Mouse (Mus musculus) kidney, adult 8-10 months (tissue): Measurements from ENCODE around the gene Clip1.
A peak's percentile ranks its signal among the peaks of the same experiment; 100 is the strongest.
"Not testable (repeated sequence)": the region's sequence is repeated elsewhere in the genome, so short reads cannot be mapped to it uniquely, and the experiment has no call there.

Source experiments
- DNase-seq, 2 experiments: peaks; one replicate each; pipeline ENCODE4 v3.0.0; 2022

The Clip1 gene

DNA sequence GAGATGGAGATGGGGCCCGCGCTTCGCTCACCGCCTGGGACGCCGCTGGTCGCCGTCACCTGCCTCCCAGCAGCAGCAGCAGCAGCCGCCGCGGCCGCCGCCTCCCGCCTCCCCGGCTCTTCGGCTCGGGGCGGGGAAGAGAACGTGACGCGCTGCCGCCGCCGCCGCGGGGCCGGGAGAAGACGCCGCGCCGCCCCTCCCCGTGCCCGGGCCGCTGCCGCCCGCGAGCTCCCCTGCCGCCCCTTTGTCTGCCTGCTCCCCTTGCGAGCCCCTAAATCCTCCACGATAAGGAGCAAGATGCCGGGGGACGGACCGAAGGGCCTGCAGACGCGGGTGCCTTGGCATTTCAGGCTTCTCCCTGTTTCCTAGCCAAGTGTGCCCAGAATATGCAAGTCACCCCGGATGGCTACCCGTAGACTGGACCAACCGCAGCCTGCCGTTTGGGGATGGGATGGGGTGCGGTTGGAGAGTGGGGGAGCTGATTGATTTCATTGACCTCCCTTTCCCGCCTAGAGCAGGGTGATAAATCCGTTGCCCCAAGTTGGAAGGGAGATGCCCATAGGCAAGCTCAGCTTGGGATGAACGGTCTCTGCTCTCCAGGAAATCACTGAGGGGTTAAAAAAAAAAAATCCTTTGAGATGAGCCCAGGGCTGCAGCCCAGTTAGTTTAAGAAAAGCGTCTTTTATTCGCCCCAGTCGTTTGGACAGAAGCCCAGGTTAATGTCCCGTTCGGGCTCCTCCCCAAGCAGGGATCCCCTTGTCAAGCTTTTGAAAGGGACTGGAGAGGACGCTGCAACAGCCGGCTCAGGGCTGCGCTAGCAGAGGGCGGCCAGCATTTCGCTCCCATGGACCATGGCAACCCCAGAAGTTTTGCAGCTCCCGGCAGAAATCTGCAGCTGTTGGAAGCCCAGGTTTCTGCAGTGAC is at the start of gene Clip1:
Gene Clip1, minus strand, starts transcription at position 398 of the 924 bp plus-strand sequence.
- peak; percentile 37 to 58 for DNase-seq

GRCm38 (mm10) chr5:123730981-123731380 is 46.6 kb upstream of the Clip1 start:
- DNase-seq: no peak

GRCm38 (mm10) chr5:123723816-123724215 is 39.4 kb upstream of the Clip1 start:
- DNase-seq: not testable (repeated sequence)

DNA sequence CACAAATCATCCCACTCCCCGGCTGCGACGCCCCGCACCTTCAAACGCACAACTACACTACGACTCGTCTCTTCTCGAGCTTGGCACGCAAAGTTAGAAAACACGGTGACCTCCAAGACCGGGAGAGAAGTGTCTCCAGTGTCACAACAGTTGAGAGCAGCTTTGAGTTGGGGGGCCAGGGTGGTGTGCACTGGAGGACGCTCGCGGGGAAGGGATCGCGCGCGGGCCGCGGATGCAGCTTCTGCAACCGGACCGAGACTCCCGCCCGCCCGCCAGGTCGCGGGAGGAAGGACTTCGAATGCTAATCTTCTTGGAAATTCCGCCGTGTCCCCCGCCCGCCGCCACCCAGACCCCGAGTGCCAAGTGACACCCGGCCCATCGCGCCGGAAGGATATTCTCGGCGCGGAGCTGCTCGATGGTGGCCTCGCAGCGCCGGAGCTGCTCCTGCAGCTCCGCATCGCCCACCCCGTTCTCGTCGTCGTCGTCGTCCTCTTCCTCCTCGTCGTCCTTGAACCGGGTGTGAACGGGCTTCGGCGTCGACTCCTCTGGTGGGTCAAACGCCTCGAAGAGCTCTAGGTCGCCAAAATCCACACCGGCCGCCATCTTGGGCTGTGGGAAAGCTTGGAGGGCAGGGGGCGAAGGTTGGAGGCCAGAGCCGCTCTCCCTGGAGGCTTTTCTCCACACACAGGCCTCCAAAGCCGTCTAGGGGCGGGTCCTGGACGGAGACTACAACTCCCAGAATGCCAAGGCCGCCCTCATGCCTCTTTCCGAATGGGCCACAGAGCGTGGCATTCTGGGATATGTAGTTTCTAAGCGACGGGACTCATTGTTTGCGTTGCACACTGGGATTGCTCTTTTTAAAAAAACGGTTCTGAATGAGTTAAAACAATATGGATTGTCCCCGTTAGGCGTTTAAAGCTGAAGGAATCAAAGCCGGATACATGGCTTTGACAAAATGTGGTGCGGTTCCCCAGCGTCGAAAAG is 36.2 kb upstream of the Clip1 start, which contains the start of gene Zcchc8:
Gene Zcchc8, minus strand, starts transcription at position 773 of the 984 bp plus-strand sequence.
- peak; percentile 95 to 97 for DNase-seq

DNA sequence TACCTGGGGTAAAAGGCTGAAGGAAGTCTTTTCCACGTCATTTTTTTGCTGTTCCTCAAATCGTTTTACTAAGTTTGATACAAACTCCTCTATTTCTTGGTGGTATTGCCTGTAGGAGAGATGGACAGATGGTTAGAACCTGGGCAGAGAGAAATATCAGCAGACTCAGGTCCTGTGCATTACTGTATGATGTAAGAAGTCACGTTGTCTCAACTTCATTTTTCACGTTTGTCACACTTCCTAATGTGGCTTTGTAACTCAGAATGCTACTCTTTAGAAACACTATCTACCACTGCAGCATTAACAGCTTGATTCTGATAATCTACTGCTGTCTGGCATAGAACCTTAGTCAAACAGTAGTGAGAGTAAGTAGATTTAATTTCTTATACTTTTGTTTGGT is 30.2 kb upstream of the Clip1 start:
- DNase-seq: no peak

DNA sequence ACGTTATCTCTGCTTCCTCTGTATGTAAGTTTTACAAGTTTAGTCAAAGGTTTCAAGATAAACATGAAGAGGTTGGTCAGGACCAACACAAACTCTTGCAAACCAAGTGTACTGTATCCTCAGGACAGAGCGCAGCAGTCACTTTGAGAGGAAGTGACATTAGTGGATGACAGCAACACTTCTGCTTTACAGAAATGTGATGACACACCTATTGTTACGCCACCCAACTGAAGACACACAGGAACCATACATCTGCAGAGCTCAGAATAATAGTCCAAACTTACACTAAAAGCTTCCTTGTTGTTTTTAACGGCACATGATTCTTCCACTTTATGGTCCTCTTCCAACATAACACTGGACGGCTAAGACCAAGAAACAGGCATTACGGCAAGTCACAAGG is 29.4 kb upstream of the Clip1 start:
- DNase-seq: no peak

DNA sequence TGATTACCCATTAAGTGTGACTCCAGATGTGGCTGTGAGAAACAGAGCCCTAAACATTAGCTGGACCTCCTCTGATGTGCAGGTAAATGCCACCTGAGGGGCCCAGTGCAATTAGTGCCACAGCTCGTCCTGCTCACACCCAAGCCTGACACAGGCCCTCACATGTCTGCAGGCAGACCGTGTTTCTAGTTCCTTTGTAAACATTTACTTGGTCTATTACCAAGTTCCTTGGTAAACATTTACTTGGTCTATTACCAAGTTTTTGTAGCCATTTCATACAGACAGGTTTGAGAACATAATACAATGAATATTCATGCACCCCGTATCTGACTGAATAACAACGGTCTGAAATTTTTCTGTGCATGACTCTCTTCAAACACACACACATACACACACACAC is 25.2 kb upstream of the Clip1 start:
- DNase-seq: peak; percentile 28 to 34

DNA sequence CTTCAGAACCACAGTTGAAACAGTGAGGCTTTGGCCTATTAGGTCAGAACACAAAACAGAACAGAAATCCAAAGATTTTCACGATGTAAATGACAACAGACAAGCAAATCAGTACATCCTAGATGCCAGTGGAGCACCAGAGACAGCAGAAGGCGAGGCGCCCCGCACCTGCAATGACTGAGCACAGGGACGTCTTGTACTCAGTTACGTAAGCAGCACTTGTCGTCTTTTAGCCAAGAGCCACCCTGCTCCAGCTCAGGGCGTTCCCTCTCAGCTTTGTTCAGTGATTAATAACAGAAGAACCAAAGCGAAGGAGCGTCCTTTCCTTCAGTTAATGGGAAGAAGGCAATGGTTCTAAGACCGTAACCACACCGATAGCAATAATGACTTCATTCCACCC is 24.2 kb upstream of the Clip1 start:
- DNase-seq: peak in 1 of 2 experiments; percentile 55

- DNase-seq: peak in 1 of 2 experiments; percentile 60
Observed at GRCm38 (mm10) chr5:123700625-123701024, 16.2 kb upstream of the Clip1 start.

DNA sequence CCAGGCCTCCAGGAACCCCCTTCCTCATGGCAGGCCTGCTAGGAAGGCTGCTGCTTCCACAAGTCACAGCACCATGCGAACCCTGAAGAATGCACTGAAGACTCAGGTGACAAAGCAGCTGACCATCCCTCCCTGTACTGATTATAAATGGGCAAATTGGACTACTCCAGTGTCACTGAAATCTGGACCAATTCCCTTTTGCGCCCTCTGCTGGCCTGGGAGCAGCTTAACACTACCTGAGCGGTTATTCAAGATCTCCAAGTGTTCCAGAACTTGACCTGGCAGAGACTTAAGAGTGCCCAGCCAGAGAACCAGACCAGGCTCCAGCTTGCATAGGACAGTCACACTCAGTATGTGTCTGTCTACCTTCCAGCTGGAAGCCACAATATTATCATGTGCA is 14.8 kb upstream of the Clip1 start:
- DNase-seq: peak in 1 of 2 experiments; percentile 61

GRCm38 (mm10) chr5:123696961-123697360 is 12.5 kb upstream of the Clip1 start:
- DNase-seq: no peak

DNA sequence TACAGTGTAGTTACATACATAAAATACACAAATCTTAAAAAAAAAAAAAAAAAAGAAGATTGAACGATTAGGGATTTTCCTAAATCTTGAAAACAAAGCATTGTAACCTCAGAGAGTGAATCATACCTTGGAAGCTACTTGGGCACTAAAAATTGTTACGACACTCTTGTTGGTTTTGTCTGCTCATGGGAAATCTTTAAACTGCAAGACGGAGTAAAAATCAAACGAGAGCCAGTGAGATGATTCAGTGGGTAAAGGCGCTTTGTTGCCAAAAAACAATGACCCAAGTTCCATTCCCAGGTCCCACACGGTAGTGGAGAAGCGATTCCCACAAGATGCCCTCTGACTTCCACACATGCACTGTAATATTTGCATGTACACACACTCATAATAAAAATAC is 11.8 kb upstream of the Clip1 start:
- no peak for DNase-seq

DNA sequence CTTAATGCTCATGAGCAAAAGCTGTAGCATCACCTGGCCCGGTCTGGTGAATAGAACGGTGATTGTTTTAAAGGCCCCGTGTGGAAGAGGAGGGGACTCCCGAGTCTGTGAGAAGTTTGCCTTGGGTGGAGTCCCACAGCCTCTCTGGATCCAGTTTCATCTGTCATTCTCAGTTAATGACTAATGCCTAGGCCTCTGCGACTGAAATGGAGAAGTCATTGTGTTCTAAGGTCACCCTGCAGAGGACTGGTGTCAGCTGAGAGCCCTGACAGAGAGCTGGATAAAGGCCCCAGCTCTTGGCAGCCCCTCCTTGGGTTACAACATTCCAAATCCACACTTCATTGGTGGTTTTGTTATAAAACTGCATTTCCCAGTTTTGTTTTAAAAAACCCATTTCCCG is 10.1 kb upstream of the Clip1 start:
- no peak for DNase-seq

DNA sequence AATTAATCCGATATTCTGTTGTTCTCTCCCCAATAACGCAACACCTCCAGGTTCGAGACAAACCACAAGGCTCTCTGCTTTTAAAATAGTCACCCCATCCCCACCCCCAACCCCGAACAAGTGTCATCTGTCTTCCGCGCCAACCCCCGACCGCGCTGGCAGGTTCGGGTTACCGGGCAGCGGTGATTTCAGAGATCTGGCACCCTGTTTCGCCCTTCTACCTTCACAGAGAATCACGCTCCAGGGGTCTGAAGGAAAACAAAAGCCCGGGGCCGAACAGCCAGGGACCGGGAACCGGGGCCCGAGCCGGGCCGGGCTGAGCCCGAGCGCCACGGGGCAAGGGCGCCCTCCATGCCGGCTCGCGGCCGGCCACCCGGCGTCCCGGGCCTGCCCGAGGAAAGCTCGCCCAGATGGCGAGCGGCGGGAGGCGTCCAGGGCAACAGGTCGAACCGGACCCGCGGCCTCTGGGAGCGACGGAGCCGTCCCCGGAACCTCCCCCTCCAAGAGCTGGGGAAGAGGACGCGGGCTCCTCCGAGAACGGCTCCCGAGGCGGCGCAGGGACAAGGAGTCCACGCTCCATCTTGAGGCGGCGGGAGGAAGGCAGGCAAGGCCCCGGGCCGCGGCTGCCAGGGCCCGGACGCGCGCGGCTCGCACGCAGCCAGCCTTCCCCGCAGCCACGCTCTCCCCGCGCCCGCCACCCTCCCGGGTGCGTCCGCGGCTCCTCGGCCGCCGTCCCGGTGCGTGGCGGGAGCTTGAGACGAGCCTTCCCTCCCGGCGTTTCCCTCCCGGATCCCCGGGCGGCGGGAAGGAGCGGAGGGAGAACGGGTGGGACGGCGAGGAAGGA is 819 bp downstream of the Clip1 start:
- DNase-seq: peak; percentile 36 to 50

- no peak for DNase-seq
Observed at GRCm38 (mm10) chr5:123683043-123683376, 1.4 kb downstream of the Clip1 start.

DNA sequence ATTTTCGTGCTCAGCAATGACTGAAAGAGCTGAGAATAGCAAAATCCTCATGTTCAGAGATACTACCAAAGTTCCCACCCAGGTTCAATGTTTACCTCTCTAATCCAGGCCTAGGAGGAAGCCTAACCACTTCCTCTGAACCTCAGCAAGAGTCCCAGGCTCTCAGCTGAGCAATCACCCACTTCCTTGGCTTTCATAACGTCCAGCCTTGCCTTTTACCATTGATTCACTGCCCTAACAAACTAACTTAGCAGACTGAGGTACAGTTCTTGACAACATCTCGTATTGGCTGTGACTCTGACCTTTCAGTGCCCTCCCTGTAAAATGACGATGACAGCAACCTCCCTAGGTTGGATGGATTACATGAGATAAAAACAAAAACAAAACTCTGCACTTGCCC is 2.0 kb downstream of the Clip1 start:
- no peak for DNase-seq

- DNase-seq: peak in 1 of 2 experiments; percentile 45
Observed at GRCm38 (mm10) chr5:123679546-123680263, 4.7 kb downstream of the Clip1 start.

- DNase-seq: no peak
Observed at GRCm38 (mm10) chr5:123679106-123679505, 5.3 kb downstream of the Clip1 start.

- DNase-seq: peak in 1 of 2 experiments; percentile 45
Observed at GRCm38 (mm10) chr5:123675717-123676116, 8.7 kb downstream of the Clip1 start.

GRCm38 (mm10) chr5:123675221-123675620 is 9.2 kb downstream of the Clip1 start:
- DNase-seq: no peak

DNA sequence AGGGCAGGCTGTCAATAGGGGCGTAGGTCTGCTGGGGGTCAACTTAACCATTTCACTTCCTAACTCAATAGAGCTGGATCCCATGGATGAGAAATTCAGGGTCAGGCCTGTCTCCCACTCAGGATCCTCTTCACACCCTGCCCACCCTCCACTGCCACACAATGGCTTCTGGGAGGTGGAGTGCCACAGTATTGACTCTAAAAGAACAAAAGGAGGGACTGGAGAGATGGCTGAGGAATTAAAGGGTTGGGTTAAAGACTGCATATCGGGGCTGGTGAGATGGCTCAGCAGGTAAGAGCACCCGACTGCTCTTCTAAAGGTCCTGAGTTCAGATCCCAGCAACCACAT is 13.0 kb downstream of the Clip1 start:
- no peak for DNase-seq
